Mouse (Mus musculus): ENCODE data around the gene Sstr2. TPM values are rescaled to one million over a fixed set of nuclear protein-coding genes. Genes with fewer than 3 reads are reported as not detected.

Sstr2 gene
- polyA plus RNA-seq (2014; fragmentation: Illumina TruSeq; extraction: RNeasy Lipid Tissue Mini Kit (QIAGEN cat#74804); ENCODE audit: low read depth, low replicate concordance): not detected

DNA sequence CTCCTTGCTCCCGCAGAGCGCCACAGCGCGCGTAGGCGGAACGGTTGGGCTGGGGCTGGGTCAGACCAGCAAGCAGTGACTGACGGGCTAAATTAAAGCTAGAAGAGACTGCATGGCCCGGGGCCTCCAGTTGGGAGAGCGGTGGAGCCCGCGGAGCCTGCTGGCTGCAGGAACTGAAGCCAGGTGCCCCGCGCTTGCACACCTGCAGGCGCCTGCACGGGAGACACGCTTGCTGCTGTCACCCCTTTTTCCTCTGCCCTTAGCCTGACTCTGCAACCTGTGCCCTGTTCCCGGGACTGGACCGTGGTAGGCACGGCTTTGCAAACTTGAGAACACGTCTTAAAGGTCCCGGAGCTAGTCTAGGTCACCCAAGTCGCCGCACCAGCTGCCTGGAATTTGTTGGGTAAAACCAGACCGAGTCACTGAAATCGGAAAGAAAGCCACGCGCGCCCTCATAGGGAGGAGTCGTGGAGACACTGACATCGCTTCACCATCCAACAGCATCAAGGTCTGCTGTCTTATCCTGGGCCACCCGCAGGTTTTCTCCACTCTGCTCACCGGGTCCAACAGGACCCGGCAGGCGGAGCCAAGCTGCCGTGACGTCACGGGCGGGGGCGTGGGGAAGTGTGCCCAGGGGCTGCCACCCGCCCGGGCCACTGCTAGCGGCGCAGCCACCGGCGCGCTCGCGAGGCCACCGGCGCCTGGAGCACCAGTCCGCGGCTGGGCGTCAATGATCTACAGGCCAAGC, at the start of gene Sstr2:
Gene Sstr2 (plus strand): TSS at position 671 of the 748 bp plus-strand sequence.

DNA sequence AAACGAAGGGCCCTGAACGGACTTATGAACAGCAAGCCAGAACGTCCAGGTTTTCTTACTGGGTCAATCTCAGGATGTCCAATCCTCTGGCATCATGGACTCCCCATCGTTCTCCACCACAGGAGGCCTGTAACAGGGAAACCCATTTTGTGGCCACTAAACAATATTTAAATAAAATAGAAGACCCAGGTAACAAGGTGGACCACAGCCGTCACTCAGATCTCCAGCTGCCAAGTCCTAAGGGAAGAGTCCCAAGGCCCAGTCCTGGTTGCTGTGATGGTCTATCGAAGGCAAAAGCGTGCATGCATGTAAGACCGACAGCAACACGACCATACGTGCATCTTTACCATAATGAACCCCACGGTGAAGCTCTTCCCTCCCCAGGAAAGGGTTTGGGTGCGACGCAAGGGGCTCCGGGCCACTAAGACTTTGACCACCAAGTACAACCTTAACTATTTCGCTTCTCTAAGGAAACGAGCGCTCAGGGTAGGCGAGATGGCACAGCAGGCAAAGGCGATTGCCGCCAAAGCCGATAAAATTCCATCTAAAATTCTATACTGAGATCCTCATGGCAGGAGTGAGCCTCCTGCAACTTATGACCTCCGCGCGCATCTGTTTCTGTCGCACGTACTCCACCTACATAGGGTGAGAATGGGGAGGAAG, 29.7 kb downstream of the Sstr2 start, which contains the start of gene Cog1:
Gene Cog1 (plus strand): TSS at position 480 of the 663 bp plus-strand sequence.

GRCm38 (mm10) chr11:113649353-113650210, 30.4 kb downstream of the Sstr2 start, which contains the start of gene Slc39a11:
Slc39a11 (minus strand) TSS chr11:113650079.

Other genes starting within 250 kb of the Sstr2 start
- 21.2 TPM for gene Cog1, start 29.8 kb downstream of the Sstr2 start, polyA plus RNA-seq (2014; fragmentation: Illumina TruSeq; extraction: RNeasy Lipid Tissue Mini Kit (QIAGEN cat#74804); ENCODE audit: low read depth, low replicate concordance)
- 3.4 TPM for gene Slc39a11, start 30.7 kb downstream of the Sstr2 start, polyA plus RNA-seq (2014; fragmentation: Illumina TruSeq; extraction: RNeasy Lipid Tissue Mini Kit (QIAGEN cat#74804); ENCODE audit: low read depth, low replicate concordance)
- 13.7 TPM for gene Fam104a, start 64.8 kb downstream of the Sstr2 start, polyA plus RNA-seq (2014; fragmentation: Illumina TruSeq; extraction: RNeasy Lipid Tissue Mini Kit (QIAGEN cat#74804); ENCODE audit: low read depth, low replicate concordance)
- 9.0 TPM for gene D11Wsu47e, start 65.1 kb downstream of the Sstr2 start, polyA plus RNA-seq (2014; fragmentation: Illumina TruSeq; extraction: RNeasy Lipid Tissue Mini Kit (QIAGEN cat#74804); ENCODE audit: low read depth, low replicate concordance)
- not detected for gene Cpsf4l, start 90.7 kb downstream of the Sstr2 start, polyA plus RNA-seq (2014; fragmentation: Illumina TruSeq; extraction: RNeasy Lipid Tissue Mini Kit (QIAGEN cat#74804); ENCODE audit: low read depth, low replicate concordance)
- 13.2 TPM for gene Cdc42ep4, start 132.5 kb downstream of the Sstr2 start, polyA plus RNA-seq (2014; fragmentation: Illumina TruSeq; extraction: RNeasy Lipid Tissue Mini Kit (QIAGEN cat#74804); ENCODE audit: low read depth, low replicate concordance)

Data from heart, adult 10 weeks (tissue).